Comparison of ENCODE assay signal across 19 mouse cellular contexts in genomic region chr1:143307379-143307778, GRCm38 (mm10).
"Had no signal": no experiment of that assay in that cellular context is flagged by ENCODE, and none has a peak within 500 bp of the region (broad histone marks: within the 10 kb centered on the region; RNA-seq: fewer than 3 reads in every experiment).

No protein-coding gene starts in this region.

- ATAC-seq: midbrain, embryonic 16.5 days had no signal

- H3K9me3 ChIP-seq: midbrain, embryonic 10.5 days; midbrain, embryonic 12.5 days; neural tube, embryonic 13.5 days; neural tube, embryonic 15.5 days had no signal

- H3K9ac ChIP-seq: lung, embryonic 14.5 days; midbrain, embryonic 12.5 days; neural tube, embryonic 13.5 days; neural tube, embryonic 15.5 days had no signal

- H3K27me3 ChIP-seq: midbrain, embryonic 12.5 days; neural tube, embryonic 13.5 days; neural tube, embryonic 15.5 days had no signal

- H3K36me3 ChIP-seq: midbrain, embryonic 10.5 days; midbrain, embryonic 12.5 days; neural tube, embryonic 13.5 days; neural tube, embryonic 15.5 days had no signal

- H3K4me2 ChIP-seq: lung, embryonic 14.5 days; midbrain, embryonic 12.5 days; neural tube, embryonic 13.5 days; neural tube, embryonic 15.5 days had no signal

- H3K4me3 ChIP-seq: midbrain, embryonic 10.5 days; midbrain, embryonic 12.5 days; myocyte; neural tube, embryonic 13.5 days; neural tube, embryonic 15.5 days had no signal

- H3K27ac ChIP-seq: midbrain, embryonic 10.5 days; midbrain, embryonic 12.5 days; neural tube, embryonic 13.5 days; neural tube, embryonic 15.5 days had no signal

- DNase-seq: lung, adult 18-20 months; lung, embryonic 14.5 days; lung, postnatal 10 days; lung, postnatal 4 days; midbrain, embryonic 14.5 days; retina, postnatal 1 day; right cerebral cortex, adult 18-20 months; right cerebral cortex, postnatal 25 days; right cerebral cortex, postnatal 4 days; spleen, adult 18-20 months; thymus, adult 18-20 months; thymus, postnatal 14 days; thymus, postnatal 36 days had no signal

- H3K4me1 ChIP-seq: midbrain, embryonic 10.5 days; midbrain, embryonic 12.5 days; neural tube, embryonic 13.5 days had no signal
